29 mouse cellular contexts compared by ENCODE assay signal in genomic region chr1:90975960-90976359, GRCm38 (mm10). TPM values are rescaled to one million over a fixed set of nuclear protein-coding genes. Genes with fewer than 3 reads are reported as not detected.
DNase-seq lines count a peak whose midpoint lies in the region; ATAC-seq and TF ChIP-seq lines count a peak whose summit lies in the region.
"Had no signal": no experiment of that assay in that cellular context is flagged by ENCODE, and none has a peak within 500 bp of the region (broad histone marks: within the 10 kb centered on the region; RNA-seq: fewer than 3 reads in every experiment).

No protein-coding gene starts in this region.

- H3K9me3 ChIP-seq in hindbrain, embryonic 10.5 days, result no peaks in the 10 kb centered on the region
- H3K9me3 ChIP-seq in hindbrain, embryonic 14.5 days (ENCODE audit: control insufficient read depth, low read length), result no peaks in the 10 kb centered on the region
- no peaks in the 10 kb centered on the region for H3K9me3 ChIP-seq in midbrain, embryonic 13.5 days
- H3K9me3 ChIP-seq in kidney, embryonic 14.5 days (ENCODE audit: control insufficient read depth, low read length), result no peaks in the 10 kb centered on the region
- H3K9me3 ChIP-seq: embryonic facial prominence, embryonic 10.5 days; hindbrain, embryonic 15.5 days; limb, embryonic 15.5 days had no signal

- TF ChIP-seq POLR2A in embryonic fibroblast, embryonic 13.5 days (IDR thresholded peaks at IDR 0.05; ENCODE audit: low read depth, low read length), result no peak

- H3K9ac ChIP-seq in hindbrain, embryonic 14.5 days, result no peak overlapping the region
- no peak overlapping the region for H3K9ac ChIP-seq in midbrain, embryonic 13.5 days (replicated peaks)
- H3K9ac ChIP-seq in kidney, embryonic 14.5 days (ENCODE audit: low read depth, low read length), result no peak overlapping the region
- H3K9ac ChIP-seq: hindbrain, embryonic 15.5 days; limb, embryonic 15.5 days had no signal

- TF ChIP-seq CTCF in embryonic fibroblast, embryonic 13.5 days (IDR thresholded peaks at IDR 0.05; ENCODE audit: borderline replicate concordance, insufficient read depth, low read length), result no peak

- H3K4me2 ChIP-seq in hindbrain, embryonic 14.5 days (replicated peaks), result no peak overlapping the region
- H3K4me2 ChIP-seq in midbrain, embryonic 13.5 days (replicated peaks), result no peak overlapping the region
- H3K4me2 ChIP-seq in kidney, embryonic 14.5 days (replicated peaks; ENCODE audit: low read depth, low read length), result no peak overlapping the region
- H3K4me2 ChIP-seq: limb, embryonic 15.5 days had no signal

- WGBS in hindbrain, embryonic 10.5 days, result 70% methylated on average over 4 of the region's 4 CpGs
- WGBS in hindbrain, embryonic 14.5 days, result 45% methylated on average over 4 of the region's 4 CpGs
- 45% methylated on average over 4 of the region's 4 CpGs for WGBS in midbrain, embryonic 13.5 days
- 89% methylated on average over 4 of the region's 4 CpGs for WGBS in kidney, embryonic 14.5 days

- H3K36me3 ChIP-seq in hindbrain, embryonic 10.5 days, result no peaks in the 10 kb centered on the region
- H3K36me3 ChIP-seq in hindbrain, embryonic 14.5 days (replicated peaks; ENCODE audit: control insufficient read depth, insufficient read depth), result no peaks in the 10 kb centered on the region
- no peaks in the 10 kb centered on the region for H3K36me3 ChIP-seq in midbrain, embryonic 13.5 days
- no peaks in the 10 kb centered on the region for H3K36me3 ChIP-seq in kidney, embryonic 14.5 days (ENCODE audit: control insufficient read depth, insufficient read depth, low read length)
- H3K36me3 ChIP-seq: embryonic facial prominence, embryonic 10.5 days; hindbrain, embryonic 15.5 days; limb, embryonic 15.5 days had no signal

- H3K4me1 ChIP-seq in hindbrain, embryonic 10.5 days (replicated peaks), result peaks cover 53% of the 10 kb centered on the region
- peaks cover 27% of the 10 kb centered on the region for H3K4me1 ChIP-seq in hindbrain, embryonic 14.5 days (replicated peaks; ENCODE audit: control insufficient read depth, insufficient read depth, low read length)
- peaks cover 6% of the 10 kb centered on the region; the same call in 1 of the 2 replicates for H3K4me1 ChIP-seq in embryonic fibroblast, embryonic 13.5 days (ENCODE audit: control insufficient read depth, insufficient read depth, low read length)
- peaks cover 35% of the 10 kb centered on the region for H3K4me1 ChIP-seq in midbrain, embryonic 13.5 days (replicated peaks)
- H3K4me1 ChIP-seq in kidney, embryonic 14.5 days (ENCODE audit: control insufficient read depth, insufficient read depth, low read length), result peaks cover 8% of the 10 kb centered on the region

- peak overlapping the region; percentile 88 for H3K27ac ChIP-seq in hindbrain, embryonic 10.5 days
- no peak overlapping the region for H3K27ac ChIP-seq in hindbrain, embryonic 14.5 days
- H3K27ac ChIP-seq in embryonic fibroblast, embryonic 13.5 days (ENCODE audit: insufficient read depth, low read length), result peak overlapping the region; percentile 45; the same call in 1 of the 2 replicates
- no peak overlapping the region for H3K27ac ChIP-seq in midbrain, embryonic 13.5 days
- H3K27ac ChIP-seq in kidney, embryonic 14.5 days (ENCODE audit: low read depth, low read length), result no peak overlapping the region
- H3K27ac ChIP-seq: hindbrain, embryonic 15.5 days; limb, embryonic 15.5 days had no signal

- peak; percentile 39 for DNase-seq in embryo, embryonic 11 days
- no peak for DNase-seq in embryo, embryonic 10 days (ENCODE audit: low spot score)
- DNase-seq in hindbrain, embryonic 10.5 days (ENCODE audit: low spot score), result no peak
- DNase-seq in hindbrain, embryonic 14.5 days (ENCODE audit: low spot score), result no peak
- DNase-seq in retina, embryonic 14.5 days (ENCODE audit: low spot score), result no peak
- DNase-seq: adrenal gland, postnatal 10 days; cerebellum, adult 11 months; cerebellum, postnatal 10 days; heart, adult 18-20 months; layer of hippocampus, postnatal 36 days; right cerebral cortex, postnatal 14 days; spleen, adult 18-20 months; thymus, postnatal 4 days had no signal

- no peak for ATAC-seq in hindbrain, embryonic 14.5 days (ENCODE audit: low FRiP score)
- 0 out of 2 replicates have a peak, but pooled peaks have one; percentile 15 for ATAC-seq in midbrain, embryonic 13.5 days
- no peak for ATAC-seq in kidney, embryonic 14.5 days (ENCODE audit: low FRiP score, low TSS enrichment)
- ATAC-seq: activated CD4-positive, CD25-positive, alpha-beta regulatory T cell, adult 4 months; CD4-positive, CD25-positive, alpha-beta regulatory T cell, adult 4 months; intestine, postnatal 0 days; lung, postnatal 0 days had no signal

- H3K4me3 ChIP-seq in hindbrain, embryonic 10.5 days, result no peak overlapping the region
- no peak overlapping the region for H3K4me3 ChIP-seq in hindbrain, embryonic 14.5 days (replicated peaks; ENCODE audit: low read length)
- H3K4me3 ChIP-seq in embryonic fibroblast, embryonic 13.5 days (ENCODE audit: insufficient read depth, low read length), result no peak overlapping the region
- H3K4me3 ChIP-seq in midbrain, embryonic 13.5 days (replicated peaks), result no peak overlapping the region
- H3K4me3 ChIP-seq in kidney, embryonic 14.5 days (ENCODE audit: low read length), result no peak overlapping the region
- H3K4me3 ChIP-seq: embryonic facial prominence, embryonic 10.5 days; hindbrain, embryonic 15.5 days; limb, embryonic 15.5 days had no signal

- H3K27me3 ChIP-seq in hindbrain, embryonic 10.5 days (ENCODE audit: insufficient read depth, poor library complexity, severe bottlenecking), result peaks cover 15% of the 10 kb centered on the region; the same call in 1 of the 2 replicates
- no peaks in the 10 kb centered on the region; the same call in 1 of the 2 replicates for H3K27me3 ChIP-seq in hindbrain, embryonic 14.5 days (ENCODE audit: control insufficient read depth, insufficient read depth, low read length)
- H3K27me3 ChIP-seq in midbrain, embryonic 13.5 days, result peaks cover 11% of the 10 kb centered on the region
- no peaks in the 10 kb centered on the region for H3K27me3 ChIP-seq in kidney, embryonic 14.5 days (ENCODE audit: control insufficient read depth, insufficient read depth, low read length)
- H3K27me3 ChIP-seq: Patski had no signal

RNA-seq across cellular contexts. Expression of gene Rab17, which starts 6.5 kb away (rescaled TPM):
- 0.25 and 0.35 TPM in 2 replicates for polyA plus RNA-seq in hindbrain, embryonic 10.5 days (2016; fragmentation: Nextera tagmentation; extraction: Ambion mirVana)
- polyA plus RNA-seq in hindbrain, embryonic 14.5 days (2014; fragmentation: Nextera tagmentation; extraction: Ambion mirVana), result 0.13 TPM in 1 of 2 replicates, not detected in the other
- polyA plus RNA-seq in embryonic fibroblast, embryonic 13.5 days (2011; ENCODE audit: insufficient read length, low read depth, missing spikeins), result not detected in 2 replicates
- 0.23 TPM in 1 of 2 replicates, not detected in the other for polyA plus RNA-seq in midbrain, embryonic 13.5 days (2015; fragmentation: Nextera tagmentation; extraction: Ambion mirVana)
- 3.7 and 6.1 TPM in 2 replicates for polyA plus RNA-seq in kidney, embryonic 14.5 days (2014; fragmentation: Nextera tagmentation; extraction: Ambion mirVana)
- polyA plus RNA-seq: activated CD4-positive, CD25-positive, alpha-beta regulatory T cell, adult 4 months; CD4-positive, CD25-positive, alpha-beta regulatory T cell, adult 4 months had no signal

RNA-seq across cellular contexts. Expression of gene Lrrfip1, which starts 22.6 kb away (rescaled TPM):
- 18.3 and 21.9 TPM in 2 replicates for polyA plus RNA-seq in hindbrain, embryonic 10.5 days (2016; fragmentation: Nextera tagmentation; extraction: Ambion mirVana)
- polyA plus RNA-seq in hindbrain, embryonic 14.5 days (2014; fragmentation: Nextera tagmentation; extraction: Ambion mirVana), result 39.5 and 43.3 TPM in 2 replicates
- 109 and 170 TPM in 2 replicates for polyA plus RNA-seq in embryonic fibroblast, embryonic 13.5 days (2011; ENCODE audit: insufficient read length, low read depth, missing spikeins)
- 23.0 and 23.6 TPM in 2 replicates for polyA plus RNA-seq in midbrain, embryonic 13.5 days (2015; fragmentation: Nextera tagmentation; extraction: Ambion mirVana)
- polyA plus RNA-seq in kidney, embryonic 14.5 days (2014; fragmentation: Nextera tagmentation; extraction: Ambion mirVana), result 25.7 and 33.6 TPM in 2 replicates

RNA-seq across cellular contexts. Expression of gene Prlh, which starts 23.1 kb away (rescaled TPM):
- polyA plus RNA-seq in hindbrain, embryonic 10.5 days (2016; fragmentation: Nextera tagmentation; extraction: Ambion mirVana), result not detected in 2 replicates
- polyA plus RNA-seq in hindbrain, embryonic 14.5 days (2014; fragmentation: Nextera tagmentation; extraction: Ambion mirVana), result not detected in 2 replicates
- not detected in 2 replicates for polyA plus RNA-seq in embryonic fibroblast, embryonic 13.5 days (2011; ENCODE audit: insufficient read length, low read depth, missing spikeins)
- not detected in 2 replicates for polyA plus RNA-seq in midbrain, embryonic 13.5 days (2015; fragmentation: Nextera tagmentation; extraction: Ambion mirVana)
- not detected in 2 replicates for polyA plus RNA-seq in kidney, embryonic 14.5 days (2014; fragmentation: Nextera tagmentation; extraction: Ambion mirVana)
- polyA plus RNA-seq: activated CD4-positive, CD25-positive, alpha-beta regulatory T cell, adult 4 months; CD4-positive, CD25-positive, alpha-beta regulatory T cell, adult 4 months; embryonic facial prominence, embryonic 10.5 days; frontal cortex, adult 2 months; heart, embryonic 16.5 days; hindbrain, embryonic 15.5 days; intestine, postnatal 0 days; kidney, embryonic 16.5 days; limb, embryonic 15.5 days; liver, embryonic 16.5 days; lung, postnatal 0 days; neural tube, embryonic 14.5 days; Patski had no signal

Comparison
In these comparisons a context has a peak if more than half of its experiments do, and no peak if none do; other contexts are left out.
1. H3K27ac ChIP-seq: peak in hindbrain, embryonic 10.5 days (single experiment) and embryonic fibroblast, embryonic 13.5 days (single experiment); none in hindbrain, embryonic 14.5 days (single experiment), midbrain, embryonic 13.5 days (single experiment) and kidney, embryonic 14.5 days (single experiment).